Comparison of ENCODE assay signal across 18 mouse cellular contexts in genomic region chr11:98481231-98481630, GRCm38 (mm10). TPM values are rescaled to one million over a fixed set of nuclear protein-coding genes. Genes with fewer than 3 reads are reported as not detected.
DNase-seq lines count a peak whose midpoint lies in the region; ATAC-seq lines count a peak whose summit lies in the region.
"Had no signal": no experiment of that assay in that cellular context is flagged by ENCODE, and none has a peak within 500 bp of the region (broad histone marks: within the 10 kb centered on the region; RNA-seq: fewer than 3 reads in every experiment).

No protein-coding gene starts in this region.

- ATAC-seq in inflammation-experienced regulatory T-cells, adult 6 months: peak; percentile 26
- ATAC-seq in liver, embryonic 11.5 days (replicated peaks; ENCODE audit: low FRiP score): no peak
- ATAC-seq: forebrain, embryonic 16.5 days had no signal

- no peaks in the 10 kb centered on the region for H3K36me3 ChIP-seq in liver, embryonic 11.5 days (ENCODE audit: control insufficient read depth, insufficient read depth, low read length)
- H3K36me3 ChIP-seq: embryonic facial prominence, embryonic 12.5 days; forebrain, embryonic 12.5 days; heart, embryonic 13.5 days; hindbrain, embryonic 15.5 days had no signal

- peak; percentile 45 for DNase-seq in CD4-positive, CD25-positive, alpha-beta regulatory T cell, adult 2 months (ENCODE audit: low read depth, low spot score)
- peak; percentile 42 for DNase-seq in fat pad, adult 2 months (ENCODE audit: extremely low read depth, low read depth, low spot score)
- no peak for DNase-seq in layer of hippocampus, adult 9-10 months (ENCODE audit: low spot score)
- DNase-seq in liver, embryonic 11.5 days (ENCODE audit: low spot score): no peak
- no peak for DNase-seq in frontal cortex, postnatal 36 days (ENCODE audit: low spot score in 2 of 2)
- DNase-seq: adrenal gland, adult 8-10 months; adrenal gland, postnatal 36 days; cerebellum, adult 2 months; cerebellum, postnatal 14 days; gastrocnemius, postnatal 14 days; heart, adult 11 months; heart, postnatal 36 days had no signal

- H3K27me3 ChIP-seq in liver, embryonic 11.5 days (replicated peaks; ENCODE audit: control insufficient read depth, insufficient read depth, low read length): peaks cover 3% of the 10 kb centered on the region; the same call in 1 of the 2 replicates
- H3K27me3 ChIP-seq: embryonic facial prominence, embryonic 12.5 days; hindbrain, embryonic 15.5 days had no signal

- H3K9ac ChIP-seq in liver, embryonic 11.5 days (ENCODE audit: low read depth, low read length): no peak overlapping the region
- H3K9ac ChIP-seq: embryonic facial prominence, embryonic 12.5 days; forebrain, embryonic 12.5 days; heart, embryonic 13.5 days; hindbrain, embryonic 15.5 days had no signal

- 58% methylated on average over 6 of the region's 6 CpGs for WGBS in liver, embryonic 11.5 days

- no peak overlapping the region for H3K4me2 ChIP-seq in liver, embryonic 11.5 days
- H3K4me2 ChIP-seq: embryonic facial prominence, embryonic 12.5 days; forebrain, embryonic 12.5 days; heart, embryonic 13.5 days; hindbrain, embryonic 15.5 days had no signal

- H3K4me3 ChIP-seq in liver, embryonic 11.5 days (ENCODE audit: low read depth, low read length): no peak overlapping the region
- H3K4me3 ChIP-seq: embryonic facial prominence, embryonic 12.5 days; forebrain, embryonic 12.5 days; heart, embryonic 13.5 days; hindbrain, embryonic 15.5 days had no signal

- H3K27ac ChIP-seq in liver, embryonic 11.5 days (ENCODE audit: low read depth, low read length): no peak overlapping the region
- H3K27ac ChIP-seq: embryonic facial prominence, embryonic 12.5 days; forebrain, embryonic 12.5 days; heart, embryonic 13.5 days; hindbrain, embryonic 15.5 days had no signal

- no peaks in the 10 kb centered on the region for H3K4me1 ChIP-seq in liver, embryonic 11.5 days (replicated peaks; ENCODE audit: control insufficient read depth, insufficient read depth, low read length)
- H3K4me1 ChIP-seq: embryonic facial prominence, embryonic 12.5 days; forebrain, embryonic 12.5 days; hindbrain, embryonic 15.5 days had no signal

- H3K9me3 ChIP-seq in liver, embryonic 11.5 days (ENCODE audit: control insufficient read depth, low read length): no peaks in the 10 kb centered on the region
- H3K9me3 ChIP-seq: embryonic facial prominence, embryonic 12.5 days; forebrain, embryonic 12.5 days; heart, embryonic 13.5 days; hindbrain, embryonic 15.5 days had no signal

RNA-seq across cellular contexts. Expression of gene Grb7, which starts 35.0 kb away (rescaled TPM):
- polyA plus RNA-seq in inflammation-experienced regulatory T-cells, adult 6 months (2017; shearing (Covaris generic)): 1 to 10 TPM; 1.2 to 3.1 (median 2.1) TPM
- 33.2 and 34.1 TPM in 2 replicates for polyA plus RNA-seq in liver, embryonic 11.5 days (2014; fragmentation: Nextera tagmentation; extraction: Ambion mirVana)

RNA-seq across cellular contexts. Expression of gene Mien1, which starts 42.4 kb away (rescaled TPM):
- 100 to 1,000 TPM; 148 to 198 (median 167) TPM for polyA plus RNA-seq in inflammation-experienced regulatory T-cells, adult 6 months (2017; shearing (Covaris generic))
- 99.4 and 100 TPM in 2 replicates for polyA plus RNA-seq in liver, embryonic 11.5 days (2014; fragmentation: Nextera tagmentation; extraction: Ambion mirVana)

Comparison
In these comparisons a context has a peak if more than half of its experiments do, and no peak if none do; other contexts are left out.
1. DNase-seq: peak in CD4-positive, CD25-positive, alpha-beta regulatory T cell, adult 2 months (single experiment) and fat pad, adult 2 months (single experiment); none in layer of hippocampus, adult 9-10 months (single experiment), liver, embryonic 11.5 days (single experiment) and frontal cortex, postnatal 36 days (0 of 2).